Mouse (Mus musculus) gastrocnemius, postnatal 14 days (tissue): ENCODE results near the gene Iqcj. TPM values are rescaled to one million over a fixed set of nuclear protein-coding genes. Genes with fewer than 3 reads are reported as not detected.
"Not testable (repeated sequence)": the region's sequence is repeated elsewhere in the genome, so short reads cannot be mapped to it uniquely, and the experiment has no call there.

Source experiments
- DNase-seq: peaks from one replicate; pipeline ENCODE4 v3.0.0; 2021; ENCODE audit warnings: mixed read lengths
- intact Hi-C: fragments of 180-260 bp; cut with DNase I; formaldehyde crosslinking; loops from one replicate; pipeline ENCODE4 v1.15.1; 2025; ENCODE audit warnings: low total_unique reads
- total RNA-seq, 2 experiments: library from RNA; stranded (reverse); gene quantifications; 2 replicates each; pipeline ENCODE4 v1.2.3; 2021

The Iqcj gene
- total RNA-seq, 2 experiments from 2014 or later, result not detected

- intact Hi-C loops, result loop anchor here (5.0 to 10.0 kb wide), 2 partner anchors 486 to 658 kb away; no protein-coding TSS in a partner anchor
- DNase-seq, result peak; percentile 70
Measured at GRCm38 (mm10) chr3:68056373-68057275, 164.6 kb downstream of the Iqcj start.

- intact Hi-C loops, result loop anchor here (5.0 to 10.0 kb wide), 2 partner anchors 483 to 656 kb away; no protein-coding TSS in a partner anchor
- DNase-seq, result no peak
Measured at GRCm38 (mm10) chr3:68059162-68059800, 167.3 kb downstream of the Iqcj start.

GRCm38 (mm10) chr3:68064731-68065130 lies 172.7 kb downstream of the Iqcj start, which contains the start of gene Schip1:
Gene Schip1 (plus strand): TSS chr3:68064802.
- peak; percentile 31 for DNase-seq
- intact Hi-C loops, result no loop called here

- no peak for DNase-seq
Measured at GRCm38 (mm10) chr3:68071395-68072386, 179.7 kb downstream of the Iqcj start.

GRCm38 (mm10) chr3:68077406-68077805 lies 185.4 kb downstream of the Iqcj start:
- intact Hi-C loops, result no loop called here
- DNase-seq, result no peak

More at GRCm38 (mm10) chr3:68071395-68072386, 179.7 kb downstream of the Iqcj start:
- intact Hi-C loops, result no loop called here

GRCm38 (mm10) chr3:68085024-68085423 lies 193.0 kb downstream of the Iqcj start:
- intact Hi-C loops, result no loop called here

GRCm38 (mm10) chr3:68092108-68092507 lies 200.1 kb downstream of the Iqcj start:
- intact Hi-C loops, result no loop called here
- no peak for DNase-seq

More at GRCm38 (mm10) chr3:68085024-68085423, 193.0 kb downstream of the Iqcj start:
- no peak for DNase-seq

GRCm38 (mm10) chr3:68096724-68097431 lies 204.9 kb downstream of the Iqcj start:
- no peak for DNase-seq
- intact Hi-C loops, result no loop called here

GRCm38 (mm10) chr3:68099561-68099960 lies 207.5 kb downstream of the Iqcj start:
- intact Hi-C loops, DNase-seq: not testable (repeated sequence)

GRCm38 (mm10) chr3:68101343-68101742 lies 209.3 kb downstream of the Iqcj start:
- intact Hi-C loops, result no loop called here

GRCm38 (mm10) chr3:68105081-68105685 lies 213.2 kb downstream of the Iqcj start:
- intact Hi-C loops, result no loop called here
- DNase-seq, result no peak

More at GRCm38 (mm10) chr3:68101343-68101742, 209.3 kb downstream of the Iqcj start:
- DNase-seq, result no peak

Other genes starting within 250 kb of the Iqcj start
- not detected for gene Iqschfp, start within 50 bp of the Iqcj start, total RNA-seq
- 10 to 100 TPM; 75.2 to 90.8 TPM for gene Schip1, start 172.6 kb downstream of the Iqcj start, total RNA-seq